Mouse (Mus musculus) left cerebral cortex, adult 2 months (tissue): ENCODE measurements around the gene Nedd9. TPM values are rescaled to one million over a fixed set of nuclear protein-coding genes. Genes with fewer than 3 reads are reported as not detected.
"Not testable (repeated sequence)": the region's sequence is repeated elsewhere in the genome, so short reads cannot be mapped to it uniquely, and the experiment has no call there.

Experiments used
- DNase-seq, 2 experiments: peaks; one replicate each; pipeline ENCODE4 v3.0.0; 2021 to 2022; ENCODE audit warnings: low spot score in 2 of 2, mixed read lengths in 1 of 2; ENCODE audit errors: extremely low spot score in 1 of 2
- H3K27ac ChIP-seq: fragments of 200-600 bp; 2 replicates; pipeline ENCODE4 v1.8.1; 2022
- H3K4me3 ChIP-seq: fragments of 200-600 bp; 2 replicates; pipeline ENCODE4 v1.8.1; 2022
- CTCF ChIP-seq: fragments of 200-600 bp; IDR thresholded peaks from 2 replicates; pipeline ENCODE4 v1.8.1; 2022; ENCODE audit warnings: antibody characterized with exemption, mild to moderate bottlenecking, moderate library complexity
- intact Hi-C: fragments of 180-260 bp; cut with DNase I; formaldehyde crosslinking; loops from one replicate; pipeline ENCODE4 v1.15.1; 2025
- total RNA-seq, 2 experiments: library from RNA; stranded (reverse); gene quantifications; 2 replicates each; pipeline ENCODE4 v1.2.3; 2021

Nedd9 gene
- total RNA-seq, 2 experiments from 2014 or later, result 9.5 to 11.2 TPM

GRCm38 (mm10) chr13:41293595-41293994 lies 193.6 kb downstream of the Nedd9 start:
- intact Hi-C loops, result no loop called here
- no peak for TF ChIP-seq CTCF
- Histone ChIP-seq H3K4me3 (no peak overlapping the region), H3K27ac (no peak overlapping the region)
- no peak for DNase-seq

DNA sequence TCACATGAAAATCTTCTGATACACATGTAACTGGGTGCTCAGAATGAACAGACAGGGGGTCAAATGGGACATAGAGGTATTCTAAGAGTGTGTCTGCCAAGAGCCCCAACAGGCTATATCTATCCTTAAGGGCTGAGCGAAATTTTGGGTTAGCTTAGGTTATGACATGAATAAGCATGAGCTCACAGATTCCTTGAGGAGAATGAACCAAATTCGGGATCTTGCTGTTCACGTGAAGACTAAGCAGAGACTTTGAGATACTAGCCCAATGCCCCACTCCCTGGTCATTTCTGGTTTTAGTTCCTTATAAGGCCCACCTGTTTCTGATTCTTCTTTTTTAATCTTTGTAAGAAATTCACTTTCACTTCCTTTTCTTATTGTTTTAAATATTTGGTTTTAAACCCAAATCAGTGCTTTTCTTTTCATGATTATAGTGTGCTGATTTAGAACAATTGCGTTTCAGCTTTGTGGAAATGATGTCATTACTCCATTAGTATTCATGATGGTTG lies 195.6 kb downstream of the Nedd9 start:
- no peak for TF ChIP-seq CTCF
- intact Hi-C loops, result no loop called here
- DNase-seq, result no peak
- H3K27ac ChIP-seq, result no peak overlapping the region
- H3K4me3 ChIP-seq, result no peak overlapping the region

DNA sequence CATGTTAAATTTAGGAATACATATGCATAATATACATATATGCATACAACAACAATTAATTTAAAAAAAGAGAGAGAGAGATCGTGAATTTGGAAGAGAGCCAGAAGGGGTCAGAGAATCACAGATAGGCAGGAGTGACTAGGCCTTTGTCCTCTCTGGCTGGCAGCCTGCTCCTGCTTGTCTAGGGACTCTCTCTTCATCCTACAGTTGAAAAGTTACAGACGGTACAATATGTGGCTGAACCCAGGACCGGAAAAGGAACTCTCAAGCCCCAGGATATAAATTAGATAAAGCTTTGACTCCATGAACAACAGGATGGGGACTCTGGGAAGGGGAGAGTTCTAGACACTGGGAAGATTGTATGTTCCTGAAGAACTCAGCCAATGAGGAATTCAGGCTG lies 200.9 kb downstream of the Nedd9 start:
- H3K27ac ChIP-seq, result no peak overlapping the region
- H3K4me3 ChIP-seq, result no peak overlapping the region
- intact Hi-C loops, result no loop called here
- DNase-seq, result no peak
- no peak for TF ChIP-seq CTCF

DNA sequence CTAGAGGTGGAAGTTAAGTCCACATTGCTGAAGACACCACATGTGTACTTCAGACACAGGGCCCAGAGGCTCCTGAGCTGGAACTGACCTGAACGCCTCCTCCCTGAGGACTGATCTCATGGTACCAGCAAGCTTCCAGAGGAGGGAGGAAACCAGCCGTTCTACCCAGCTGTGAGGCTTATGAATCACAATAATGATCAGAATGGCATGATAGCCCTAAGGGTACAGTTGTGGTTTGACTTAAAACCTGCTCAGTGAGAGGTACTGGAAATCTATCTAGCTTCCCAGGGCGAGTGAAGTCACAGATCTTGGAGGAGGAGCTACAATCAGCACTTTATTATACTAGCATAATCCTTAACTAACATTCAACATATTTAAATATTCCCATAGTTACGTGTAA lies 201.7 kb downstream of the Nedd9 start:
- no peak for TF ChIP-seq CTCF
- no peak overlapping the region for H3K4me3 ChIP-seq
- intact Hi-C loops, result no loop called here
- DNase-seq, result no peak
- H3K27ac ChIP-seq, result no peak overlapping the region

- peak; percentile 71 to 73 for DNase-seq
- H3K4me3 ChIP-seq, result no peak overlapping the region
- no peak overlapping the region for H3K27ac ChIP-seq
- TF ChIP-seq CTCF, result peak; percentile 74
- intact Hi-C loops, result loop anchor here (1.0 to 2.0 kb wide), 2 partner anchors 289 to 352 kb away; no protein-coding TSS in a partner anchor
Observed at GRCm38 (mm10) chr13:41283256-41283655, 203.9 kb downstream of the Nedd9 start.

DNA sequence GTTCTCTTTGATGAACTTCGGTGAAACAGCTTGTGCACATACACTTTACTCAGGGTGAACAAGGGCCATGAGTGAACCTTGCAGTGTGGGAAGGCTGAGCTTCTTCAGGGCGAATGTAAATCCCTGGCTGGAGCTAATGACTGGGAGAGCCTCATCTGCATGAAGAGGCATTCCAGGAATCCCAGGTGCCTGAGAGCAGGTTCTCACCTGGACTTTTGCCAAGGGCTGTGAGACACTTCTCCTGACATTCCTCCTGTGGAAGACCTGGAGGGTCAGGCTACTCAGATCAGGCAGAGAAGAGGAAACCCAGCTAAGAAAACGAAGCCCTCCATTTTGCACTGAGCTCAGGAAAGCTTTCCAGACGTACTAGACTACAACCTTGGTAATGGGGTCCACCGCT lies 206.5 kb downstream of the Nedd9 start:
- no peak for DNase-seq
- intact Hi-C loops, result no loop called here
- no peak for TF ChIP-seq CTCF
- Histone ChIP-seq H3K27ac (no peak overlapping the region), H3K4me3 (no peak overlapping the region)

DNA sequence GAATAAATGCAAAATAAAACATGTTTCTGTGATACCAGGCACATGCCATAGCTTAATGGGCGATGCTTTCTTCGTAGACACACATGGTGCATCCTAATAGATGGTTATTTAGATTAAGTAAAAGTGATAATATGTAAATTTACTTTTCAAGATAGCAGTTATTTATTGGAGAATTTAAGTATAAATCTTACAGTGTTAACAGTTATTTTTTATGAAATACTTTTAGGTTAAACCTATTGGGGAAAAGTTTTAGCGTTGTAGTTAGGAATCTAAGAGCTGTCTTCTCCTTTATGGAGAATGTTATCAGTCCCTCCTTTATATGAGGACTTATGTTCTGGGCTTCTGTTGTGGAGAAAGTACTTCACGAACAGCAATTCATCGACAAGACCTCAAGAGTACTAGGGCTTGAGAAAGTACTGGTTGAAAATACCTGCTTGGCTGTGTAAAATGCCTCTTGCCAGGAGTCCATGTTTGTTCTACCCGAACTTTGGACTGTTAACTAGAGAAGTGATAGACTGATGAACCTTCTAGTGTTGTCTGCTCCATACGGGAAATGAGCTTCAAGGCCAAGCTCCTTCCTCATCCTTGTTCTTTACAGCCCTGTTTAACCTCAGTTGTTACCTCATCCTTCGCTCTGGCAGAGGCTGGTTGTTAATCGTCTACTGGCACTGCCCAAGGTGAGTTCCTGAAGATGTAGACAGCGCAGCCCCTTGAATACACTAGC lies 213.1 kb downstream of the Nedd9 start, which contains the start of gene Gm17364:
TSS of gene Gm17364 (minus strand) at position 51 of the 724 bp plus-strand sequence.
- intact Hi-C loops, result no loop called here
- DNase-seq, result no peak
- Histone ChIP-seq H3K27ac (no peak within 1 kb of the TSS), H3K4me3 (no peak within 1 kb of the TSS)
- no peak for TF ChIP-seq CTCF

- Histone ChIP-seq H3K4me3 (no peak overlapping the region), H3K27ac (no peak overlapping the region)
- DNase-seq, result peak; percentile 34 to 47
- intact Hi-C loops, result no loop called here
- no peak for TF ChIP-seq CTCF
Observed at GRCm38 (mm10) chr13:41267827-41268408, 219.2 kb downstream of the Nedd9 start.

DNA sequence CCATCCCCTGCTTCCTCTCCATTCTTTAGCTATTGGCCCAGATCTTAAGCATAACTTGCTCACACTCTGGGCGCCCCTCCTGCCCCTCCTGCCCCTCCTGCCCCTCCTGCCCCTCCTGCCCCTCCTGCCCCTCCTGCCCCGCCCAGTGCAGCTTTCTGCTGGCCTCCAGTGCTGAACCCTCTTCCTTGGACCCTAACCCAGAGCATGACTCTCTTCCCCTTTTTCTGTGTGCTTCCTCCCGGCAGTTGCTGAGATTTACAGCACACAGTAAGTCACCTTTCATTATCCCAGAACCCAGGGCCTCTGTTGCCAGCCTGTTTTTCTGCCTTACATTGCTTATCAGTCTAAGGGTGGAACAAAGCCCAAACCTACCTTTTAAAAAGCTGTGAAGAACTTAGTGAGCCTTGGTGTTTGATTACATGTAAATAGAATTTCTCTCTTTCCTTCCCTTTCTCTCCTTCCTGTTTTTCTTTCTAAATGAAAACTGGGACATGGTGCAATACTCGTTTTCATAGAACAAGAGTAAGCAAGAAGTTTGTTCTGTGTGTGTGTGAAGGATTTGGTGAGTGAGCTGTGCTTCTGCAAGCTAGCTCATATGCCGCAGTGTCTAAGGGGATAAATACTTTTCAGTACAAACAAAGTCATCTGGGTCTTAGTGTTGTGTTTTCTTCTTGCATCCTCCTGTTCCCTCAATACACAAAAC lies 223.7 kb downstream of the Nedd9 start:
- Histone ChIP-seq H3K4me3 (no peak overlapping the region), H3K27ac (no peak overlapping the region)
- no peak for DNase-seq
- intact Hi-C loops, result no loop called here
- no peak for TF ChIP-seq CTCF

- DNase-seq, intact Hi-C loops, H3K4me3 ChIP-seq, H3K27ac ChIP-seq: not testable (repeated sequence)
Observed at GRCm38 (mm10) chr13:41261617-41262016, 225.5 kb downstream of the Nedd9 start.

Other genes starting within 250 kb of the Nedd9 start
- 100 to 1,000 TPM; 165 to 181 TPM for gene Smim13, start 237.5 kb downstream of the Nedd9 start, total RNA-seq
- gene Gm17364, start 213.4 kb downstream of the Nedd9 start, total RNA-seq, result not detected
- 10 to 100 TPM; 92.6 to 93.1 TPM for gene Tmem170b, start 118.5 kb upstream of the Nedd9 start, total RNA-seq